Mouse (Mus musculus): ENCODE measurements around the gene Epb41.

Gene Epb41

GRCm38 (mm10) chr4:131890692-131891091, 184.4 kb downstream of the Epb41 start:
- DNase-seq (ENCODE audit: low spot score in 2 of 2) = no peak

DNA sequence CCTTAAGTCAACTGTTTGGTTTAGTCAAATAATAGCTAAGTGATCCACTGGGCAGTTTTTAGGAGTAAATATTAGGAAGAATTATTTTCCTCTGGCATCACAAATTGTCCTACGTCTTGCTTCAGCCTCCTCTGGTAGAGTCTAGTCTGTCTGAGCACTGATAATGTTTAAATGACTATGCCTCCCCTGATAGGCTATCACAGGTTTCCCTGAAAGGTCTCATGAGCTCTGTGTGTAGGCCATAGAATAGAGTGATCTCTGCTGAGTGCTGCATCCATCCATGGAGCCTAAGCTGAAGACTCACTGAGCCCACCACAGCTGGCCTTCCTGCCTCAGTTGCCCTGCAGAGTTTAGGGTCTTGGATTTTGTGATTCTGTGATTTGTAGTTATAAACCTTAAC, 186.6 kb downstream of the Epb41 start:
- no peak for DNase-seq (ENCODE audit: low spot score in 2 of 2)

DNA sequence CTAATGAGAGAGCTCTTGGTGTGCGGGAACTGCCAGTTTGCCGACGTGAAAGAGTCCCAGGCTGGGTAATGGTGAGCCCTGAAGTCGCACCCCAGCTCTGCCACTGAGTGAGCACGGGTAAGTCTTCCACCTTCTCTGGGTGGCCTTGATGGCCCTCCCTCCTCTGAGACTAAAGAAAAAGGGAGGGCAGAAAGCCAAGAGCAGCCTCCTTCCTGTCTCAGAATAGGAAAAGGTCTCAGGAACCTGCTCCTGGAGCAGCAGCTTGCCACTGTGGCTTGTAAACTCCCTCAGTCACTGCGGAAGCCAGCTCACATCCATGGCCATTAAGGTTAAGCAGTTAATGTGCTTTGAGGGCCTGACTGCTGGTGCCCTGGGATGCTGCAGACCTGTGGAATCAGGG, 189.7 kb downstream of the Epb41 start:
- no peak for DNase-seq (ENCODE audit: low spot score in 2 of 2)

GRCm38 (mm10) chr4:131883571-131883970, 191.6 kb downstream of the Epb41 start:
- DNase-seq (ENCODE audit: low spot score in 2 of 2) = no peak

DNA sequence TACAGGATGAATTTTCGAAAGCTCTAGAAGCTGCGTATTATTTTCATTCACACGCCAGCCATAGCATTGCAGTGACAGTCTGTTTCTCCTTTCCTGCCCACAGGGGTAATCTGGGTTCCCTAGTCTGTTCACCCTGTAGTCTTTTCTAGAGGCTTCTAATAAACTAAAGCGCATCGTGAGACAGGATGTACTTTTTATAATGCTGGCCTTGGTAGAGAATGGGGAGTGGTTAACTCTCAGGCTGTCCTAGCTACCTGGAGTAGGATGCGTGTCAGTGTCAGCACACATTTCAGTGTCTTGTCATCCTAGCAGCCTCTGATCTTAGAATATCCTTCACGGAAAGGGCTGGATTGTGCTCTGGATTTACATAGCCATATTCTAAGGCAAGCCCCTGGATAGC, 193.8 kb downstream of the Epb41 start:
- no peak for DNase-seq (ENCODE audit: low spot score in 2 of 2)

DNA sequence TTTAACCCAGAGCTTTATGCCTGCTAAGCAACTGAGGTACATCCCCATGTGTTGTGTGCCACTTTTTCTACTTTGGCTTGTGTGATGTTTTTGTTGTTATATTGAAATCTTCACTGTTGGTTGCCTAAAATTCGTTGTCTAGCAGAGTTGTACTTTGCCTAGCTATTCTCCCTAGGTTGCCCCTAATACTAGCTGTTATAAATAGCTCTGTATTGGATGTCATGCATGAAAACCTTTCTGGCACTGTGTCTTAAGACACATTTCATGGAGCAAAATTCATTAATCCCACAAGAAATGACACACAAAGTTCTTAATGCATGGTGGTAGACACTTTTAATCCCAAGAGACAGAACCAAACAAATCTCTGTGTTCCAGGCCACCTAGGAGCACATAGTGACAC, 195.4 kb downstream of the Epb41 start:
- no peak for DNase-seq (ENCODE audit: low spot score in 2 of 2)

GRCm38 (mm10) chr4:131876836-131877235, 198.3 kb downstream of the Epb41 start:
- no peak for DNase-seq (ENCODE audit: low spot score in 2 of 2)

- DNase-seq (ENCODE audit: low spot score in 2 of 2) = no peak
Observed at GRCm38 (mm10) chr4:131875242-131875641, 199.9 kb downstream of the Epb41 start.

GRCm38 (mm10) chr4:131874567-131874966, 200.6 kb downstream of the Epb41 start:
- no peak for DNase-seq (ENCODE audit: low spot score in 2 of 2)

GRCm38 (mm10) chr4:131874169-131874536, 201.0 kb downstream of the Epb41 start:
- no peak for DNase-seq (ENCODE audit: low spot score in 2 of 2)
